Mouse (Mus musculus): ENCODE results near the gene Spaca6.

GRCm38 (mm10) chr17:17887774-17888248 lies 60.9 kb downstream of the Spaca6 start, which contains the start of the genes Fpr2 and Fpr3:
- no peak for TF ChIP-seq CTCF (IDR thresholded peaks at IDR 0.05)
- TF ChIP-seq EP300 (IDR thresholded peaks at IDR 0.05): no peak

Data from lung, postnatal 0 days (tissue).